Mouse (Mus musculus) ES-E14 (cell line): ENCODE results near the gene Cfap52.

Experiments
- CHD2 ChIP-seq: IDR thresholded peaks from 2 replicates; pipeline ENCODE4 v1.6.1; 2014; ENCODE audit warnings: mild to moderate bottlenecking, low read depth, low read length, inconsistent platforms
- HCFC1 ChIP-seq: IDR thresholded peaks from 2 replicates; pipeline ENCODE4 v1.6.1; 2012; ENCODE audit warnings: low read length, inconsistent platforms, borderline replicate concordance; ENCODE audit not compliant: insufficient read depth
- MAFK ChIP-seq: IDR thresholded peaks from 2 replicates; pipeline ENCODE4 v1.6.1; 2014; ENCODE audit warnings: mild to moderate bottlenecking, low read depth, low read length, inconsistent platforms; ENCODE audit not compliant: insufficient read depth
- ZC3H11A ChIP-seq: IDR thresholded peaks from 2 replicates; pipeline ENCODE4 v1.6.1; 2012; ENCODE audit warnings: low read depth, mild to moderate bottlenecking, inconsistent platforms, low read length, borderline replicate concordance
- ZNF384 ChIP-seq: IDR thresholded peaks from 2 replicates; pipeline ENCODE4 v1.6.1; 2012; ENCODE audit warnings: low read depth, low read length, inconsistent platforms

- TF ChIP-seq ZNF384: no peak
- TF ChIP-seq CHD2: no peak
- TF ChIP-seq MAFK: no peak
- no peak for TF ChIP-seq HCFC1
- TF ChIP-seq ZC3H11A: no peak
Observed at GRCm38 (mm10) chr11:68004191-68004590, 38.7 kb upstream of the Cfap52 start.
